Mouse (Mus musculus) embryo, embryonic 11 days (tissue): ENCODE measurements around the gene Kcnk5.
A peak's percentile ranks its signal among the peaks of the same experiment; 100 is the strongest.

Source experiments
- DNase-seq: peaks from one replicate; pipeline ENCODE4 v3.0.0-alpha.2; 2015

The Kcnk5 gene

DNA sequence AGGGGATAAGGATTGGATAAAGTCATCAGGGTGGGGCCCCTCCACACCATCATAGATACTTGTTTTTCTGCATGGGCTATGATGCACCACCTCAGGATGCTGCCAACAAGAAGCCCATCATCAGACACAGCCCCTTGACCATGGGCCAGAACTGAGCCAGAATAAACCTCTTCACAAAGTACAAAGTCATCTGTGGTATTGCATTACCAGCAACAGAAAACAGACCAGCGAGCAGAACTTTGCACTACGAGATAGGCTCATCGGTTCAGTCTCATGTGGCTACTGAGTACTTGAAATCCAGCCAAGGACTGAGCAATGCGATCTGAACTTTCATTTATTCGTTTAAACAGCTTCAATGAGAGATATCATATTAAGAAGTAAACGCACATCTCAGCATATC, 18.9 kb downstream of the Kcnk5 start:
- no peak for DNase-seq

DNA sequence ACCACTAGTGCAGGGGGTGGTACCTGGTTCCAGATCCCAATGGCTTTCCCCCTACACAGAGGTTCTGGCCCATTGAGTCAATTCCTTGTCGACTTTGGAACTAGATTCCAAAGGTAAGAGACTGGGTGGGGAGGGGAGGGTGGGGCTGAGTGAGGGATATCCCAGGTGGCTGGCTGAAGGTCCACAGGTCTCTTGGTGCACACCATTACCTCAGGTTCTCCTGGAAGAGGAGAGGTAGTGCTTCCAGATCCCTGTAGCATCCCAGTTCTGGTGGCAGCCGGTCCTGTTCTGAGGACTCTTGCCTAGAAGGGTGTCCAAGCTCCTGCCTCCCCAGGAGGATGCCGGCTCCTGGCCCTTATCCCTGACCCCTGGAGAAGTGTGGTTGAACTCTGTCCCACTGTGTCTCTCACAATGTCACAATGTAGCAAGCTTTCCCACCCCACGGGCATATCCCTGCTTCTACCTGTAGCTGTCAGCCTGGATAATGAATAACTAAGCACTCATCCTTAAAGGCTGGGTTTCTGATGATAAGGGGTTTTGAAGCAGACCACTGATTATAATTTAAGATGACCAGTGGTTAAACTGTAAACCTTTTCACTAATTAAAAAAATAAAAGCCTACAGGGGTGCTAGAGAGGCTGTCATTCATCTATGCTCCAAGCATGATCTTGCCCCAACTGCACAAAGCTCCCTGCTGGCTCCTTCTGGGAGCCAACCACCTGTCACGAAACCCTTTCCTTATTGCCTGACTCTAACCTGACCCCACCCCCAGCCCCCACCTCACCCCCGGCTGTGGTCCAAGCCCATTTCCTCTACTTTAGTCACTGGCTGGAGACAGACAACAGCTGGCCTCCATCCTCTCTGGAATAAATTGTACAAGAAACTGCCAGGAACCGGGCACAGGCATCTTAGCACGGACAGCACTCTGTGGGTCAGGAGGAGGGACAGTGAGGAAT, 22.6 kb downstream of the Kcnk5 start:
- no peak for DNase-seq

DNA sequence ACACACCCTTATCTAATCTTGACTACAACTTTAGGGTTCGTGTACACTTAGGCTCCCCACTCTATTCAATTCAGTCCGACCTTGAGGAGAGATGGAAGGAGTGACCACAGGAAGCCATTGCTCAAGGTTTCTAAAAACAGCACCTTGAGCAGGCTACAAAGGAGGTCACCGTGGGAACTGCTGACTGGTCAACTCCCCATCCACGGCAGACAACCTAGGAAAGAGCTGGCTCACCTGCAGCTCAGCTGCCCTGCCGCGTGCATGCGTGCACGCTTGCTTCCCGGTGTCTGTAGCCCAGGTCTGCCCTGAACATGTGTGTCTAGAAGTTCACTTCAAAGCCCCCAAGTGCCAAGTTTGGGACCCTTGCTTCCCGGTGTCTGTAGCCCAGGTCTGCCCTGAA, 24.0 kb downstream of the Kcnk5 start:
- no peak for DNase-seq

DNA sequence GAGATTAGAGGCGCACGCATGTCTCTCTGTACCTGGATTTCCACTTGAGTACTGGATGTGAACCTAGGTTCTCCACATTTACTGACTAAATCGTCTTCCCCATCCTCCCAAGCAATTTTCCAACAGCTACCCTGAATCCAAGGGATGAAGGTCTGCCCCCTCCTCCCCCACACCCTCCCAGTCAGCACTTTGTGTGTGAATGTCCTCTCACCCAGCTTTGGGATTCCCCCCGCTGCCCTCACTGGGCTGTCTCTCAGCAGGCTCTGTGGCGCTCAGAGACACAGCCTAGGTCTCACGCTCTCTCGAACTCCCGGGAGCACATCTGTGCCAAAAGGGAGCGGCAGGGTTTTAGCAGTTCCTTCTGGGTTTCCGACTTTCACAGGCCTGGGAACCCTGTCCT, 25.9 kb downstream of the Kcnk5 start:
- no peak for DNase-seq

DNA sequence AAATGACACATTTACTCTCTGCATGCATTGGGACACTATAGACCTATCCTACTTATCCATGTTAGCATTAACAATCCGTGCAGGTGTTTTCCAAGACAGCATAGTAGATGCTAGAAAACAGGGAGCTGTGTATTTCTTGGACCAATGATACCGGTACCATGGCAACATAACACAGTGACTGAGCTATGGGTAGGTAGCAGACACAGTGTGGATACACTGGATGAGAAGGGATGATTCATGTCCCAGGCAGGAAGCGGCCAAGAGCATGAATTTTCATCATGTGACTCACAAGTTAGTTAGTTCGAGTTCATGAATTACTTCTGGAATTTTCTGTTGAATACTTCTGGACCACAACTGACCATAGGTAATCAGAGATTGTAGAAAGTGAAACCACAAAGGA, 26.7 kb downstream of the Kcnk5 start:
- DNase-seq, result no peak

DNA sequence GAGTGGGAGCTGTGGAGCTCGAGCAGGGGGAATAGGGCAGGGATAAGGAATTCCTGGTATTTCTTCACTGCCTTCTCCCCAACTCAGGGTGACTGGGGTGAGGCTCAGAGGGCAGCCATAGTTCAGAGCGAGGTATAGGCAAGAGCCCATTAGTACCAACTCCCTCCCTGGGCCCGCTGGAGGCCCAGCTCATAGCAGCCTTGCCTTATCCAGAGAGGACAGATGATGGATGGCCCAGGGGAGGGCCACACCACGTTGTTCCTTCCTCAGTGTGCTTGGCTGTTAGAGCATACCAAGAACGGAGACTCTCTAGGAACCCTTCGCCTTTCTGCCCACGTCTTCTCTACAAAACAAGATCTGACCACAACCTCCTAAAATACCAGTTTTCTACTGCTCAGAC, 27.4 kb downstream of the Kcnk5 start:
- peak; percentile 27 for DNase-seq

DNA sequence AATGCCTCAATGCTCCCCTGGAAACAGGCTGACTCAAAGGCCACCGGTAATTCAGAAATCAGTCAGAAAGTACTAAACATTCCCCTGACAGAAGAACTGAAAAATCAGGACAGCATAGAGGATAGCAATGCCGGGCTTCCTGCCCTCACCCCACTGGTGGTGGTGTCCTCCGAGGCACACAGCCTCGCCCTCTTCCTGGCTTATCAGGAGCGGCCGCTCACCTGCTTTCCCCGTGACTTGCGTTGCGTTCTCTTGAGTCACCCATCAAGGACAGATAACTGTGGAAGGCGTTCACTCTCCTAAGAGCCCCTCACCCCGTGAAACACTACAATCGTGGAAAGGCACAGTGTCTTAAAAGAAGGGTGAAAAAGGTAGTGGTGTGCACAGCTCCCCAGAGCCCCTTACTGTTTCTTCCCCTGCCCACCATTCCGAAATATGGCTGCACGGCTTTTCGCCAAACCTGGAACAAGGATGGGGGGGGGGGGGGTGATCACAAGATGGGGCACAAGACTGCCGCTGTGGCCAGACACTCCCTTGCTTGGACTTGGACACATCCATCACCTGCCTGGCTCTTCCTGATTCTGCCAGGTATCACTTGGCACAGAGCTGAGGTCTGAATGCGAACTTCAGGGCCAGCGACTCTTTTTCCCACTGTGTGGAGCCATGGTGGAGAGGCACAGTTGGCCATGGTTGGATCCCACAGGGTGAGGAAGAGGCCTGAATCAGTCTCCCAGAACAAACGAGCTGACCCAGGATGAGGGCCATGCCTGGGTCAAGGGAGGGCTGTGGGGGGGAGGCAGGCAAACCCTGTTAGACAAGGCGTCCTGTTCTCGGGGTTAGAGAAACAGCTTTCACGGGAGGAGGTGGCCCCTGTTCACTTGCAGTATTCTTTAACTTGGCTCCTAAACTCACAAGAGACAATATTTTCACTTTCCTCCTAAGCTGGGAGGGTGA, 32.2 kb downstream of the Kcnk5 start:
- DNase-seq, result no peak

DNA sequence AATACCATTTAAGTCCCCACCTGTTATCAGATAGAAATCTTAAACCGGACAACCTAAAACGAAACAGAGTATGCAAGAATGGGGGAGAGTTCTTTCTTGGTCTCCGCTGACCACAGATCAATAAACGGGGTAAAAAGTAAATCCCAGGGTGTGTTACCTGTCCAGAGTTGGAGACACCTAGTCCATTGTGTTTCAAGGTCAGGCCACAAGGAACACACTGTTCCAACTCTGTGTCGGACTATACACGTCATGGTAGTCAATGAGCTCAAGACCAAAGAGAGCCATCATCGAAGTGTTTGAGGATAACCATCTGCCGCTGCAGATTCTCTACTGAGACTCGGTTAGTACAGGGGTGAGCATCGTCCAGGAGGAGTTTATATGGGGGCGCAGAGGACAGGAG, 33.1 kb downstream of the Kcnk5 start:
- no peak for DNase-seq

DNA sequence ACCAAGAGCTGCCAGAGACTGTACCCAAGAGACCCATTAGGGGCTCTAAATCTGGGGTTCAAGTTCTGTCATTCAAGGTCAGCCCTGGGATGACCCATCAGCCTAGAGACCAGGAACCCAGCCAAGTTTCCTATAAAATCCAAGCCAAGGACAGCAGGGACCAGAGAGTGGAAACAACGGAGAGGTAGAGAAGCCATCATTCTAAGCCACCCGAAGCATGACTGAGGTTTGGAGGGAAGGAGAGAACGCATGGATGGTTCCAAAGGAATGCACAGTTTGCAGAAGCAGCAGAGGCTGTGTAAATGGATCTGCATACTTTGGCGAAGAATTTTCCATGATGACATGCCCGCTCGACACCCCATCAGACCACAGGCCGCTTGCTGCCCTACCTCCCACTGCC, 33.8 kb downstream of the Kcnk5 start:
- no peak for DNase-seq

DNA sequence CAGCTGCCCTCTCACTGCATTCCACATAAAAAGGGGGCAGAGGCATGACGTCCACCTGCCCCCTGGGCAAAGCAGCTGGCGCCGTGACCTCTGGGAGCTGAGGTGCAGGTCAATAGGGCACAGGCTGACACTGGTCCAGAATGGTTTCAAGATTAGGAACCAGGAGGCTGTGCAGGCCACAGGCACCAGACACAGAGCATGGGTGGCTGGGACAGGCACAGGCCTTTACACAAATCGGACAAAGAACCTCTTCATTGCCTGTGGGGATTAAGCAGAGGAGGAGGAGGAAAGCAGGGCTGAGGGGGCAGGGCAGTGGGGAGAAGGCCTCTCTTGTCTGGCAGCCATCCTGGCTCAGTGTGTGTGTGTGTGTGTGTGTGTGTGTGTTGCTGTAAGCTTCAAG, 37.5 kb downstream of the Kcnk5 start:
- DNase-seq, result peak; percentile 29

DNA sequence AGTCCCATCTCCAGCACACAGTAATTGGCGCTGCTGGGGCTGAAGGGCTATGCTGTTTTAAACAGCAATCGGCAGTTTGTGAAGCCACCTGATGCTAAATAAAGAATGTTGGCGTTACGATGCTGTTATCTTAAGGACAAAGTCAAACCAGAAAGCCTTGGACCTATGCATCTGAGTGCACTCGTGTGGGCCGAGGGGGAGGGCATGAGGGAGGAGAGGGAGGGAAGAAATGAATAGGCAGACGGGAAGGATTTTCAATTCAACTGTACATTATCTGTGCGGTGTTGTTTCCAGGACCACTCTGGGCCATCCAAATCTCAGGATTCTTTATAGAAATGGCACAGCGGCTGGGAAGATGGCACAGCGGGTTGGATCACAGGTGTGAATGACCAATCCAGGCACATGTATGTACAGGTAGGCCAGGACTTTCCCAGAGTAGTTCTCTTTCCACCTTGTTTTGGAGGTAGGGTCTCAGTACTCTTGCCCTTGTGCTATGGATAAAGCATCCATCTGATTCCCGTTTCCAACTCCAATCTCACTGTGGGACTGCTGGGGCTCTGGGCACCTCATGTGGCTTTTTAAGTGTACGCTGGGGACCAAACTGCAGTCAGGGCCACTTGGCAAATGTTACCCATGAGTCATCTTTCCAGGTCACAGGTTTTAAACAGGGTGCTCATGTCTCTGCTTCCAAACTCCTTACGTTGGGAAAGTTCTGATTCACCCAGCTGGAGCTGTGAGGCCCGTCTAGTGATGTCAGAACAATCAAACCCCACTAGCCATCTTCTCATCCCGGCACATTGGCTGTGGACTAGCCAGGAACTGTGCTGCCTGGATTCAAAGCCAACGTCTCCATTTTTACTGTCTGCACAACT, 42.9 kb downstream of the Kcnk5 start, which contains the start of gene Saysd1:
TSS of gene Saysd1 (minus strand) at position 51 of the 872 bp plus-strand sequence.
- DNase-seq, result no peak

DNA sequence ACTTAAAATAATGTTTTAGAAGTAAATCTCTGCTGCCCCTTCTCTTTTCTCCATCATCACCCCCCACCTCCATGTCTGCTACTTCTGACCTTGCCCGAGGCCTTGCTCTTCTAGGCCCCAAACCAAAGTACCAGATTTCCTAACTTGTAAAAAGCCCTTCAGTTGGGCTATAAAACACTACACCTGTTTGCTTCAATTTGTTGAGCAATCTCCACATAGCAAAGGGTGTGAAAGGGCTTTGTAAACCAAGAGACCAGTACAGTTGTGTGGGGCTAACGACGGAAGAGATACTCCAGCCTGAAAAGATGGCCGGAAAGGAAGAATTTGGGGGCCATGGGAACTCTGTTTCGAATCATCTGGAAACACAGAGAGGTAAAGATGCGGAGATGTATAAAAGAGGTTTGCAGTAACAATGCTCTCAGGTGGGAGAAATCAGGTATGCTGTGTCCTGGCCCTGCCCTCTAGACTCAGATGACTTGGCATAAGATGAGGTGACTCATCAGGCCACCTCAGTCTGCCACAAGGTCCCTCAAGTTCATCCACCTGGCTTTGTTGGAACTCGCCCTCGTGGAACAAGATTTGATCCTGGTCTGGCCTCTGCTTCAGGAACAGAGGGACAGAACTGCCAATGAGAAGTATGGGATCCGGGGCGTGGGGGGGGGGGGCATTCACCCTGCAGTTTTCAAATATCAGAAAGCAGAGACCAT, 46.5 kb downstream of the Kcnk5 start:
- DNase-seq, result no peak

DNA sequence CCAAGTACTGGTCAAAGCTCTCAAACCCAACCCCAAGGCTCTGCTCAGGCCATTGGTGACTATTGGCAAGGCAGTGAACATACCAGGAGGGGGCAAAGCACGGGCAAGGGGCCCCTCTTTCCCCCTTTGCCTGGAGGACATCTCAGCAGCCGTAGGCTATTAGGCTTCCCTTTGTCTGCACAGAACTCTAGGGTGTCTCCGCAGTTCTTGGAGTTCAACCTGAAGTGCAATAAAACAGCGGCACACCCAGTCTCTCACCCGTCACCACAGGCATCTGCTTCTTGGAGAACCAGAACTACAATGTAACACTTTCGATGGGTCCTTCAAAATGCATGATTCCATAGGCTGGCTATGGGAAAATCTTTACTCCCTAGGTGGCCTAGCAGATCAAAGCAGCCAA, 53.4 kb downstream of the Kcnk5 start:
- DNase-seq, result no peak

DNA sequence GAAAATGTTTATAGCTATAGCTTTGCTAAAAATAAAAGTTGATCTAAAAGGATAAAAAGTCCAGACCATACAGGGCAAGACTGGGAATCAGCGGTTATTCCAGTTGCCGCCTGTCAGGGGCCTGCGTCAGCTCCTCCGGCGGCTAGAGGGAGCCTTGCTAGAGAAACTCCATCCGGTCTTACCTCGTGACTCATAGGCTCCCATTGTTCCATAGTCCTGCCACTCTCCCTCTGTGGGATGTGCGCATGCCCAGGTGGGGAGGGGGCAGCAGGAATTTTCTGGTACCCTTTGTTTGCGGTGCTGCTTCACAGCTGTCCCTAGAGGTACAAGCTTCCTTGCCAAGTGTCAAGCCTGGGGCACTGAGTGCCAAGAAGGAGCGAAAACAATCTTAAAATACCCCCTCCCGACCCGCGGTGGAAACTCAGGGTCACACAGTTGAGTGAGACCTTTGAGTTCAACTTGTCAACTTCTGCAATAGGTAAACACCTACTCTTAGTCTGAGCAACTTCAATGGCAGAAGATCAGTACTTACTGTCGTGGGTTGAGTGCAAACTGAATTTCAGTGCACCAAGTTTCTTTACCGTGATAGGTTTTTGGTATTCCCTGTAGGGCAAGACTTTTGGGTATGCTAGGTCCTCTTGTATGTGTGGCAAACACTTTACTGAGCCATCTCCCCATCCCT, 54.1 kb downstream of the Kcnk5 start:
- no peak for DNase-seq

DNA sequence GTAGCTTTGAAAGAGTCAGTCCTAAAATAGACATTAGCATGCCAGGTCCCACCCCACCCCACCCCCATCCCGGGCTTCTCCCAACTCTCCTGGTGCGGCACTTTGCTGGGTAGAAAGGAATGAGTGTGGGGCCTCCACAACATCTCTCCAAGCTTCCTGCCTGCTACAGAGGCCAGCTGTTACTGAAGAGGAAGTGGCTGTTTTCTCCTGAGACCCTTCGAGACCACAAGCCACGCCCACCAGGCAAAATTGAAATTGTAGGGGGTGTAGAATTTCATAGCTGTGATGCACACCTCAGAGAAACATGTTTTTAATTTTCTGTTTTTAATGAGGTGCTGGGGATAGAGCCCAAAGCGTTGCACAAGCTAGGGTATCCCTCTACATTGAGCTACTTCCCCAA, 60.7 kb downstream of the Kcnk5 start:
- no peak for DNase-seq

DNA sequence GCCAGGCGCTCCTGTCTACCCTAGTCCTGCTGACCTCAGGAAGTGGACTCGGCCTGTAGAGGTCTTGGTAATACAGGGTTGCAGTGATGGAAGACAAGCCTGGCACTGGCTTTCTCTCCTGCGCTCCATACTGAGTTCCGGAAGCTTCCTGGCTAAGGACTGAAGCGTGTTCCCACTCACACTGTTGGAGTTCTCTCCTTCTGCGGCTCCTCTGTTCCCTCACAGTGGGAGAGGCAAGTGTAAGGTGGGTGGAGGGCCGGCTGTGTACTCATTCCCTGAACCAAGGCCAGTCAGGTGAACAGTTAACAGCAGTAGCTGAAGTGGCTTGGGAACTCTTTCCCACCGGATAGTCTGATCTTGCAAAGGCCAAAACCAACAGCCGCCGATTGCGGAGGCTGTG, 61.6 kb downstream of the Kcnk5 start:
- DNase-seq, result no peak

DNA sequence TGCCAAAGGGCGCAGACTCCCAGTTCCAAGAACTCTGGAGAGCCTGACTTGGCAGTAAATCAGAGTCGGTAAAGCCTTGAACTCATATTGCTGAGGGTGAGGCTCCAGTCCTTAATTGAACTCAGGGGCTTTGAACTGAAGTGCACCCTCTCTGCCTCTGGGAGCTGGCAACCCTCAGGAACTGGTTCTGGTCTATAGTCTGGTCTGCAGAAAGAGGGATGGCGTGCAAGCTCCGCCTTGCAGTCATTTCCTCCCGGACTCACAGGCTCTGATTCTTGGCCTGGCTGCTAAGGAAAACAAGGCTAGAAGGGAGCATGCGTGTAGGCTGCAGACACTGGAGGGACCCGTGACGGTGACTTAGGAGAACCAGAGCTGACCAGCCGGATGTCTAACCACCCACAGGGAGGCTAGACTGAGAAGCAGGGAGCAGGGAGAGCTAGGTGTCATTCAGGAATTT, 65.4 kb downstream of the Kcnk5 start:
- DNase-seq, result peak; percentile 36

DNA sequence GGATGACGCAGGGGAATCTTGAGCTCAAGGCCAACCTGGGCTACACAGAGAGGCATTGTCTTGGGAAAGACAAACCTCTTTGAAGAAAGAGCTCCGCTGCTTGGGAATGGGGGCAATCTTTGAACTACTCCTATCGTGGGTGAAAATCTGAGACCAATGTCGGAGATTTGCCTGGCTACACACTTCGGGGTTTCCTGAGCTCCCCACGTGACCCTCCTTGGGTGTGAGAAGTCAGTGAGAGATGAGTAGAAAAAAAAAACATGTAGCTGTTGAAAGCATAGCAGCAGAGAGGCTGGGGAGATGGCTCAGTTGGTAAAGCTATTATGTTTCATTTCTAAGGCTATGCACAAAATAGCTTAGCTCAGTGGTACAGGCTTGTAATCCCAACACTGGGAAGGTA, 66.7 kb downstream of the Kcnk5 start:
- DNase-seq, result no peak

DNA sequence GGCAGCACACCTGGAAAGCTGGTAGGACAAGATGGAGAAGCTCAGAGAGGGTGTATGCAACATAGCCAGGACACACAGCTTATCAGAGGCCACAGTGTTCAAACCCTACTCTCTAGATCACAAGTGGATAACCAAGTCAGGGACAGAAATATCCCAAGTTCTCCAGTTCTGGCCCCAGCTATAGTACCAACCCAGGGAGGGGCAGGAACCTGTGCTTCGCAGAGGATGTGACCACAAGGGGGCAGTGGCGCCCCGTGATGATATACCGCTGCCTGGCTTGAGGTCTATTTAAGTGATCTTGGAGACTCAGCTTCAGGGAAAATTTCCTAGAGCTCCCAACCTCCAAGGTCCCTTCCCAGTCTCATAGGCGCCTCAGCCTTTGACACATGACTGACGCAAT, 67.6 kb downstream of the Kcnk5 start:
- peak; percentile 91 for DNase-seq

DNA sequence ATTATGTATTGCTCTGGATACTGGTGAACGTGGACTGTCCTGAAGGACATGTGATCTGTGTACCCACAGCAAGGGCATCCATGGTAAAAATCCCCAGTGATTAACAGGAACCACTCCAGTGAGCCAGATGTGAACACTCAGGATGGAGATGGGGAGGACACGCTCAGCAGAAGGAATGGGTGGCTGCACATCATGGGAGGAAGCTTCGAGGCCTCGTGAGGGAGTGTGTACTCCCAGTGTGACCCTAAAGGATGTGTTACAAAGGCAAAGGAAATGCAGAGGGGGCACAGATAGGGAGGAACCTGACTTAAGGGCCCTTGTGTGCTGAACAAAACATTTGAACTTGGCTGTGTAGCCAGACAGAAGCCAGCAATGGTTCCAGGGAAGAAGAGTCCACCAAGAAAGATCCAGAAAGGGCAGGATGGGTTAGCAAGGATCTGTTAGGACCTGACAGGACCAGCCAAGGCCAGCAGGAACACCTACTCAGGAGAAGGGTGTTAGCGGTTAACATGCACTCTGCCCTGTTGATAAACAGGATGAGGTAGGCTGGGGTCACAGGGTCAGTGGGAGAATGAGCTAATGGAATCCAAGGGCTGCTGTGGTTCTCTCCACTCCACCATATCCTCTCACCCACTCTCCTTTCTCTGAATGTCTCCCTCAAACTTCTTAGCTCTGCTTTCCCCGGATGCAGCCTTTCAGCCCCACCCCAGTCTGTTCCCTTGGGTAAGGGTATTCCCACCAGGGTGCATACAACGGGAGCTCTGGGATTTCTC, 68.2 kb downstream of the Kcnk5 start:
- DNase-seq, result no peak

DNA sequence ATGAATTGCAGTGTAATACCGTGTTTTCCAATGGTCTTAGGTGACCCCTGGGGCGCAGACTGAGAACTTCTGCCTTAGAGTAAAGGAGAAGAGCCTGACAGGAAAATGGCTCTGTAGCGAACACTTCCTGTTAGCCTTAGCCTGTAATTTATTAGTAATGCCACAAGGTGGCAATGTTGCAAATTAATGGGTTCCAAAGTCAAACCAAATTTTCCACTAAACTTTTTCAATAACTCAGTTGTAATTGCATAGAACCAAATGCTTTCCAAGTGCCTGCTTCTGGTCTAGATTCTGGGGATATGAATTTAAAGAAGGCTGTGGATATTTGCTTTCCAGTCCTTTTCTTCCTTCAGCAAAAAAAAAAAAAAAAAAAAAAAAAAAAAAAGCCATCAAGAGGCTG, 69.4 kb downstream of the Kcnk5 start:
- DNase-seq, result no peak
